Mouse (Mus musculus) heart, adult 2 months (tissue): ENCODE data around the gene Zfp768. TPM values are rescaled to one million over a fixed set of nuclear protein-coding genes. Genes with fewer than 3 reads are reported as not detected.

Experiments used
- DNase-seq, 2 experiments: peaks; one replicate each; pipeline ENCODE4 v3.0.0; 2021
- H3K27ac ChIP-seq: fragments of 200-600 bp; 2 replicates; pipeline ENCODE4 v1.8.1; 2022
- H3K27me3 ChIP-seq: fragments of 200-500 bp; 2 replicates; pipeline ENCODE4 v1.6.1; 2012; ENCODE audit warnings: mild to moderate bottlenecking, low read length, inconsistent platforms, mixed read lengths; ENCODE audit not compliant: control insufficient read depth, insufficient read depth
- H3K36me3 ChIP-seq: fragments of 200-500 bp; 2 replicates; pipeline ENCODE4 v1.6.1; 2012; ENCODE audit warnings: low read length, inconsistent platforms; ENCODE audit not compliant: control insufficient read depth, insufficient read depth
- H3K4me1 ChIP-seq: fragments of 200-500 bp; 2 replicates; pipeline ENCODE4 v1.6.1; 2011; ENCODE audit warnings: low read length; ENCODE audit not compliant: control insufficient read depth, insufficient read depth
- H3K4me3 ChIP-seq: fragments of 200-600 bp; 2 replicates; pipeline ENCODE4 v1.8.1; 2022
- H3K79me2 ChIP-seq: fragments of 200-500 bp; replicated peaks from 2 replicates; pipeline ENCODE4 v1.6.1; 2012; ENCODE audit warnings: mild to moderate bottlenecking, inconsistent platforms, low read length, moderate library complexity, mixed read lengths; ENCODE audit not compliant: control insufficient read depth, insufficient read depth
- H3K9ac ChIP-seq: fragments of 200-500 bp; 2 replicates; pipeline ENCODE4 v1.6.1; 2012; ENCODE audit warnings: low read depth, mild to moderate bottlenecking, control low read depth, inconsistent platforms, low read length, mixed read lengths
- CTCF ChIP-seq: fragments of 200-600 bp; IDR thresholded peaks from 2 replicates; pipeline ENCODE4 v1.8.1; 2022; ENCODE audit warnings: antibody characterized with exemption, mild to moderate bottlenecking, moderate library complexity
- EP300 ChIP-seq: fragments of 200-500 bp; IDR thresholded peaks from 2 replicates; pipeline ENCODE4 v1.6.1; 2011; ENCODE audit warnings: low read depth, low read length, control low read depth; ENCODE audit not compliant: insufficient read depth
- POLR2A ChIP-seq: fragments of 200-500 bp; IDR thresholded peaks from 2 replicates; pipeline ENCODE4 v1.6.1; 2011; ENCODE audit warnings: mild to moderate bottlenecking, low read depth, low read length, control low read depth; ENCODE audit not compliant: insufficient read depth
- WGBS: fragments of 180-500 bp; shearing (Covaris S2); methylation state at CpG from one replicate; pipeline ENCODE4 v1.1.7; 2018; 5-methylcytosine and 5-hydroxymethylcytosine counted together
- intact Hi-C: fragments of 180-260 bp; cut with DNase I; formaldehyde crosslinking; loops from one replicate; pipeline ENCODE4 v1.15.1; 2025
- polyA plus RNA-seq: library from polyadenylated mRNA; depleted of rRNA; stranded (reverse); fragments of >200 nt; gene quantifications from 2 replicates; pipeline ENCODE4 v1.2.3, GENCODE M21; 2012
- total RNA-seq, 2 experiments: library from RNA; stranded (reverse); gene quantifications; 2 replicates each; pipeline ENCODE4 v1.2.3; 2021

The Zfp768 gene
- total and polyA plus RNA-seq, 3 experiments: 31.6 to 37.2 (median 36.5) TPM

GRCm38 (mm10) chr7:127313912-127314311 is 31.5 kb downstream of the Zfp768 start:
- 21% methylated on average over 8 of the region's 8 CpGs for WGBS
- H3K9ac ChIP-seq: no peak overlapping the region
- no peak for DNase-seq
- H3K27me3 ChIP-seq: no peaks in the 10 kb centered on the region
- H3K27ac ChIP-seq: no peak overlapping the region
- TF ChIP-seq EP300 (no peak), CTCF (no peak), POLR2A (no peak)
- H3K4me3 ChIP-seq: no peak overlapping the region
- H3K79me2 ChIP-seq: no peaks in the 10 kb centered on the region
- H3K36me3 ChIP-seq: no peaks in the 10 kb centered on the region
- H3K4me1 ChIP-seq: no peaks in the 10 kb centered on the region; the same call in 1 of the 2 replicates
- intact Hi-C loops: no loop called here

GRCm38 (mm10) chr7:127309951-127310350 is 35.4 kb downstream of the Zfp768 start:
- H3K27me3 ChIP-seq: no peaks in the 10 kb centered on the region
- 63% methylated on average over 12 of the region's 12 CpGs for WGBS
- H3K4me3 ChIP-seq: no peak overlapping the region
- intact Hi-C loops: loop anchor here (5.0 kb wide), 1 partner anchor 48 kb away; the partner anchor contains the start of gene Dctpp1
- DNase-seq: no peak
- no peak overlapping the region for H3K9ac ChIP-seq
- no peaks in the 10 kb centered on the region for H3K36me3 ChIP-seq
- H3K27ac ChIP-seq: no peak overlapping the region
- TF ChIP-seq CTCF (no peak), POLR2A (no peak), EP300 (no peak)
- no peaks in the 10 kb centered on the region; the same call in 1 of the 2 replicates for H3K4me1 ChIP-seq
- H3K79me2 ChIP-seq: no peaks in the 10 kb centered on the region

- H3K9ac ChIP-seq: no peak overlapping the region
- no peak for DNase-seq
- H3K79me2 ChIP-seq: no peaks in the 10 kb centered on the region
- WGBS: 69% methylated on average over 4 of the region's 4 CpGs
- H3K27me3 ChIP-seq: no peaks in the 10 kb centered on the region
- H3K4me3 ChIP-seq: no peak overlapping the region
- no peaks in the 10 kb centered on the region; the same call in 1 of the 2 replicates for H3K4me1 ChIP-seq
- no peak overlapping the region for H3K27ac ChIP-seq
- no peaks in the 10 kb centered on the region for H3K36me3 ChIP-seq
- TF ChIP-seq CTCF: peak; percentile 84
- no peak for TF ChIP-seq POLR2A
- TF ChIP-seq EP300: no peak
- intact Hi-C loops: loop anchor here (5.0 kb wide), 1 partner anchor 47 kb away; the partner anchor contains the start of gene Dctpp1
Observed at GRCm38 (mm10) chr7:127308887-127309286, 36.5 kb downstream of the Zfp768 start.

GRCm38 (mm10) chr7:127308431-127308830 is 37.0 kb downstream of the Zfp768 start:
- WGBS: 74% methylated on average over 2 of the region's 2 CpGs
- DNase-seq: no peak
- Histone ChIP-seq H3K27ac (no peak overlapping the region), H3K4me1 (no peaks in the 10 kb centered on the region), H3K36me3 (no peaks in the 10 kb centered on the region), H3K79me2 (no peaks in the 10 kb centered on the region), H3K9ac (no peak overlapping the region), H3K27me3 (no peaks in the 10 kb centered on the region), H3K4me3 (no peak overlapping the region)
- intact Hi-C loops: loop anchor here (5.0 kb wide), 1 partner anchor 46 kb away; the partner anchor contains the start of gene Dctpp1
- no peak for TF ChIP-seq POLR2A
- no peak for TF ChIP-seq EP300
- no peak for TF ChIP-seq CTCF

GRCm38 (mm10) chr7:127297586-127298193 is 47.7 kb downstream of the Zfp768 start:
- Histone ChIP-seq H3K27ac (no peak overlapping the region), H3K36me3 (no peaks in the 10 kb centered on the region), H3K9ac (no peak overlapping the region), H3K79me2 (no peaks in the 10 kb centered on the region), H3K27me3 (no peaks in the 10 kb centered on the region), H3K4me3 (no peak overlapping the region), H3K4me1 (no peaks in the 10 kb centered on the region)
- no peak for DNase-seq
- WGBS: 91% methylated on average over 5 of the region's 5 CpGs
- no peak for TF ChIP-seq EP300
- intact Hi-C loops: no loop called here

- no peak for DNase-seq
- H3K9ac ChIP-seq: no peak overlapping the region
- no peak overlapping the region for H3K4me3 ChIP-seq
- H3K27ac ChIP-seq: no peak overlapping the region
- TF ChIP-seq EP300 (no peak), CTCF (no peak), POLR2A (no peak)
- WGBS: 87% methylated on average over 5 of the region's 5 CpGs
- no peaks in the 10 kb centered on the region for H3K4me1 ChIP-seq
- H3K79me2 ChIP-seq: no peaks in the 10 kb centered on the region
- intact Hi-C loops: no loop called here
- no peaks in the 10 kb centered on the region for H3K36me3 ChIP-seq
- H3K27me3 ChIP-seq: no peaks in the 10 kb centered on the region
Observed at GRCm38 (mm10) chr7:127296786-127297555, 48.4 kb downstream of the Zfp768 start.
